ENCODE assay signal across 10 mouse cellular contexts in genomic region chr9:83804341-83804740, GRCm38 (mm10). TPM values are rescaled to one million over a fixed set of nuclear protein-coding genes. Genes with fewer than 3 reads are reported as not detected.
DNase-seq lines count a peak whose midpoint lies in the region; ATAC-seq and TF ChIP-seq lines count a peak whose summit lies in the region.
"Had no signal": no experiment of that assay in that cellular context is flagged by ENCODE, and none has a peak within 500 bp of the region (broad histone marks: within the 10 kb centered on the region; RNA-seq: fewer than 3 reads in every experiment).

No protein-coding gene starts in this region.

- 48% methylated on average over 13 of the region's 13 CpGs for WGBS in lung, embryonic 14.5 days
- 67% methylated on average over 13 of the region's 13 CpGs for WGBS in forebrain, embryonic 10.5 days
- WGBS in limb, embryonic 10.5 days = 62% methylated on average over 13 of the region's 13 CpGs
- 60% methylated on average over 13 of the region's 13 CpGs for WGBS in neural tube, embryonic 15.5 days

- H3K27ac ChIP-seq in lung, embryonic 14.5 days (ENCODE audit: low read depth) = no peak overlapping the region
- H3K27ac ChIP-seq in forebrain, embryonic 10.5 days = no peak overlapping the region
- H3K27ac ChIP-seq in limb, embryonic 10.5 days = no peak overlapping the region
- no peak overlapping the region for H3K27ac ChIP-seq in neural tube, embryonic 15.5 days (replicated peaks)
- H3K27ac ChIP-seq: macrophage had no signal

- H3K4me3 ChIP-seq in lung, embryonic 14.5 days (ENCODE audit: low read depth, low read length) = no peak overlapping the region
- H3K4me3 ChIP-seq in forebrain, embryonic 10.5 days = peak overlapping the region; percentile 78
- H3K4me3 ChIP-seq in limb, embryonic 10.5 days = peak overlapping the region; percentile 68; the same call in 1 of the 2 replicates
- peak overlapping the region; percentile 90 for H3K4me3 ChIP-seq in neural tube, embryonic 15.5 days (replicated peaks)

- peaks cover 22% of the 10 kb centered on the region for H3K27me3 ChIP-seq in lung, embryonic 14.5 days (ENCODE audit: insufficient read depth, low read length)
- peaks cover 26% of the 10 kb centered on the region for H3K27me3 ChIP-seq in forebrain, embryonic 10.5 days (ENCODE audit: poor library complexity, severe bottlenecking)
- peaks cover 23% of the 10 kb centered on the region for H3K27me3 ChIP-seq in limb, embryonic 10.5 days (ENCODE audit: low read depth, poor library complexity, severe bottlenecking)
- H3K27me3 ChIP-seq in neural tube, embryonic 15.5 days (replicated peaks) = no peaks in the 10 kb centered on the region

- H3K4me2 ChIP-seq in lung, embryonic 14.5 days = peak overlapping the region; percentile 89
- H3K4me2 ChIP-seq in neural tube, embryonic 15.5 days = peak overlapping the region; percentile 80

- no peaks in the 10 kb centered on the region for H3K4me1 ChIP-seq in lung, embryonic 14.5 days (ENCODE audit: insufficient read depth)
- H3K4me1 ChIP-seq in forebrain, embryonic 10.5 days = peaks cover 37% of the 10 kb centered on the region
- H3K4me1 ChIP-seq in limb, embryonic 10.5 days = peaks cover 23% of the 10 kb centered on the region
- H3K4me1 ChIP-seq in neural tube, embryonic 15.5 days = peaks cover 34% of the 10 kb centered on the region

- no peak for ATAC-seq in lung, embryonic 14.5 days (ENCODE audit: insufficient read depth)
- no peak for ATAC-seq in neural tube, embryonic 15.5 days (ENCODE audit: low FRiP score)

- peak; percentile 5 for DNase-seq in lung, embryonic 14.5 days
- no peak for DNase-seq in lung, postnatal 25 days (ENCODE audit: low spot score)
- no peak for DNase-seq in forebrain, embryonic 10.5 days (ENCODE audit: extremely low spot score, low spot score)
- DNase-seq in limb, embryonic 10.5 days (ENCODE audit: low spot score) = no peak
- DNase-seq in adrenal gland, postnatal 4 days (ENCODE audit: low spot score in 2 of 2) = no peak
- no peak for DNase-seq in kidney, postnatal 4 days
- DNase-seq in adrenal gland, postnatal 25 days = no peak

- H3K9ac ChIP-seq in lung, embryonic 14.5 days = no peak overlapping the region
- peak overlapping the region; percentile 94; the same call in 1 of the 2 replicates for H3K9ac ChIP-seq in neural tube, embryonic 15.5 days (replicated peaks)

- no peaks in the 10 kb centered on the region for H3K9me3 ChIP-seq in lung, embryonic 14.5 days (ENCODE audit: low read depth, low read length)
- no peaks in the 10 kb centered on the region for H3K9me3 ChIP-seq in forebrain, embryonic 10.5 days
- no peaks in the 10 kb centered on the region for H3K9me3 ChIP-seq in limb, embryonic 10.5 days (replicated peaks)
- no peaks in the 10 kb centered on the region for H3K9me3 ChIP-seq in neural tube, embryonic 15.5 days (replicated peaks)
- H3K9me3 ChIP-seq: G1E had no signal

- no peaks in the 10 kb centered on the region for H3K36me3 ChIP-seq in lung, embryonic 14.5 days (ENCODE audit: insufficient read depth)
- H3K36me3 ChIP-seq in forebrain, embryonic 10.5 days (replicated peaks) = peaks cover 5% of the 10 kb centered on the region; the same call in 1 of the 2 replicates
- H3K36me3 ChIP-seq in limb, embryonic 10.5 days = no peaks in the 10 kb centered on the region
- H3K36me3 ChIP-seq in neural tube, embryonic 15.5 days = no peaks in the 10 kb centered on the region
- H3K36me3 ChIP-seq: G1E had no signal

- no peak for TF ChIP-seq CTCF in lung, embryonic 14.5 days (IDR thresholded peaks at IDR 0.05; ENCODE audit: low read depth)

RNA-seq across cellular contexts. Expression of gene Elovl4, which starts 1.7 kb away (rescaled TPM):
- 5.4 and 5.5 TPM in 2 replicates for polyA plus RNA-seq in lung, embryonic 14.5 days (2014; fragmentation: Nextera tagmentation; extraction: Ambion mirVana)
- polyA plus RNA-seq in forebrain, embryonic 10.5 days (2016; fragmentation: Nextera tagmentation; extraction: Ambion mirVana) = 30.4 and 32.5 TPM in 2 replicates
- 16.5 and 18.4 TPM in 2 replicates for polyA plus RNA-seq in limb, embryonic 10.5 days (2016; fragmentation: Nextera tagmentation; extraction: Ambion mirVana)
- polyA plus RNA-seq in neural tube, embryonic 15.5 days (2015; fragmentation: Nextera tagmentation; extraction: Ambion mirVana) = 116 and 139 TPM in 2 replicates
- 1 to 10 TPM; 4.4 to 4.8 TPM for total RNA-seq in adrenal gland, postnatal 4 days (2021)
- 1.0 and 1.1 TPM in 2 replicates for total RNA-seq in adrenal gland, postnatal 25 days (2021)
- total RNA-seq: G1E had no signal
- polyA plus RNA-seq: G1E, macrophage had no signal

RNA-seq across cellular contexts. Expression of gene Ttk, which starts 30.1 kb away (rescaled TPM):
- polyA plus RNA-seq in lung, embryonic 14.5 days (2014; fragmentation: Nextera tagmentation; extraction: Ambion mirVana) = 41.8 and 45.1 TPM in 2 replicates
- 53.6 and 56.2 TPM in 2 replicates for polyA plus RNA-seq in forebrain, embryonic 10.5 days (2016; fragmentation: Nextera tagmentation; extraction: Ambion mirVana)
- 53.6 and 58.1 TPM in 2 replicates for polyA plus RNA-seq in limb, embryonic 10.5 days (2016; fragmentation: Nextera tagmentation; extraction: Ambion mirVana)
- polyA plus RNA-seq in neural tube, embryonic 15.5 days (2015; fragmentation: Nextera tagmentation; extraction: Ambion mirVana) = 3.4 and 9.3 TPM in 2 replicates
- 10 to 100 TPM; 13.3 to 13.5 TPM for total RNA-seq in adrenal gland, postnatal 4 days (2021)
- 3.3 and 4.4 TPM in 2 replicates for total RNA-seq in adrenal gland, postnatal 25 days (2021)
